Mouse (Mus musculus) adrenal gland, postnatal 36 days (tissue): Measurements from ENCODE around the gene Tbc1d2. TPM values are rescaled to one million over a fixed set of nuclear protein-coding genes. Genes with fewer than 3 reads are reported as not detected.
"Not testable (repeated sequence)": the region's sequence is repeated elsewhere in the genome, so short reads cannot be mapped to it uniquely, and the experiment has no call there.

Source experiments
- DNase-seq, 2 experiments: peaks; one replicate each; pipeline ENCODE4 v3.0.0; 2021; ENCODE audit warnings: mixed read lengths in 1 of 2
- total RNA-seq, 2 experiments: library from RNA; stranded (reverse); gene quantifications; 2 replicates each; pipeline ENCODE4 v1.2.3; 2021

Gene Tbc1d2
- total RNA-seq, 2 experiments from 2014 or later = 2.4 to 2.7 TPM

DNA sequence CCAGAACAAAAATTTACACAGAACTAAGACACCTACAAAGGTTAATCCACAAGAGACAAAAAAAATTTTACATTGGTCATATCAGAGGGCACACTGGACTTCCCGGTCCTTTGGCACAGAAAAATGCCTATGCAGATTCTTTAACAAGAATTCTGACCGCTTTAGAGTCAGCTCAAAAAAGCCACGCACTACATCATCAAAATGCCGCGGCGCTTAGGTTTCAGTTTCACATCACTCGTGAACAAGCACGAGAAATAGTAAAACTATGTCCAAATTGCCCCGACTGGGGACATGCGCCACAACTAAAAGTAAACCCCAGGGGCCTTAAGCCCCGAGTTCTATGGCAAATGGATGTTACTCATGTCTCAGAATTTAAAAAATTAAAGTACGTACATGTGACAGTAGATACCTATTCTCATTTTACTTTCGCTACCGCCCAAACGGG, 69.2 kb downstream of the Tbc1d2 start:
- DNase-seq = not testable (repeated sequence)

DNA sequence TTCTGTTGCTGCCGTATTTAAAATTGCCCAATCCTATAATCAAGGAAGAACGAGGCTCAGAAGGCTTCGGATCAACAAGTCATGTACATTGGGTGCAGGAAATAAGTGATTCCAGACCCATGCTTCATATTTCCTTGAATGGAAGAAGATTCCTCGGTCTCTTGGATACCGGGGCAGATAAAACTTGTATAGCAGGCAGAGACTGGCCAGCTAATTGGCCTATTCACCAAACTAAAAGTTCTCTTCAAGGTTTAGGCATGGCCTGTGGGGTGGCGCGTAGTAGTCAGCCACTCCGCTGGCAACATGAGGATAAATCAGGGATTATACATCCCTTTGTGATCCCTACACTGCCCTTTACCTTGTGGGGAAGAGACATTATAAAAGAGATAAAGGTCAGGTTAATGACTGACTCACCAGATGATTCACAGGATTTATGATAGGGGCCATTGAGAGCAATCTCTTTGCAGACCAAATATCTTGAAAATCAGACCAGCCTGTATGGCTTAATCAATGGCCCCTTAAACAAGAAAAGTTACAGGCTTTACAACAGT, 71.1 kb downstream of the Tbc1d2 start:
- DNase-seq = peak in 1 of 2 experiments; percentile 25

DNA sequence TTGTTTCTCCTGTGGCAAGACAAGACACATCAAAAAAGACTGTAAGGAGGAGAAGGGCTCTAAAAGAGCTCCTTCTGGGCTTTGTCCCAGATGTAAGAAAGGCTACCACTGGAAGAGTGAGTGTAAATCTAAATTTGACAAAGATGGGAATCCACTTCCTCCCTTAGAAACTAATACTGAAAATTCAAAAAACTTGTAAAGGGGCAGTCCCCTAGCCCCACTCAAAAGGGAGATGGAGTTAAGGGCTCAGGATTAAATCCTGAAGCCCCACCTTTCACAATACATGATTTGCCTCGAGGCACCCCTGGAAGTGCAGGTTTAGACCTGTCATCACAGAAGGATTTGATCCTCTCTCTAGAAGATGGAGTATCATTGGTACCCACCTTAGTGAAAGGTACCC, 71.8 kb downstream of the Tbc1d2 start:
- DNase-seq = no peak

DNA sequence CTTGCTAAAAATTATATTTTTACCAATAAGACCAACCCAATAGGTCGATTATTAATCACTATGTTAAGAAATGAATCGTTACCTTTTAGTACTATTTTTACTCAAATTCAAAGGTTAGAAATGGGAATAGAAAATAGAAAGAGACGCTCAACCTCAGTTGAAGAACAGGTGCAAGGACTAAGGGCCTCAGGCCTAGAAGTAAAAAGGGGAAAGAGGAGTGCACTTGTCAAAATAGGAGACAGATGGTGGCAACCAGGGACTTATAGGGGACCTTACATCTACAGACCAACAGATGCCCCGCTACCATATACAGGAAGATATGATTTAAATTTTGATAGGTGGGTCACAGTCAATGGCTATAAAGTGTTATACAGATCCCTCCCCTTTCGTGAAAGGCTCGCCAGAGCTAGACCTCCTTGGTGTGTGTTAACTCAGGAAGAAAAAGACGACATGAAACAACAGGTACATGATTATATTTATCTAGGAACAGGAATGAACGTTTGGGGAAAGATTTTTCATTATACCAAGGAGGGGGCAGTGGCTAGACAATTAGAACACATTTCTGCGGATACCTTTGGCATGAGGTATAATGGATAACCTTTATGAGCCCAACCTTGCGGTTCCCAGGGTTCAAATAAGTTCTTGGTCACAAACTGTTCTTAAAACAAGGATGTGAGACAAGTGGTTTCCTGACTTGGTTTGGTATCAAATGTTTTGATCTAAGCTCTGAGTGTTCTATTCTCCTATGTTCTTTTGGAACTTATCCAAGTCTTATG, 74.3 kb downstream of the Tbc1d2 start:
- not testable (repeated sequence) for DNase-seq

DNA sequence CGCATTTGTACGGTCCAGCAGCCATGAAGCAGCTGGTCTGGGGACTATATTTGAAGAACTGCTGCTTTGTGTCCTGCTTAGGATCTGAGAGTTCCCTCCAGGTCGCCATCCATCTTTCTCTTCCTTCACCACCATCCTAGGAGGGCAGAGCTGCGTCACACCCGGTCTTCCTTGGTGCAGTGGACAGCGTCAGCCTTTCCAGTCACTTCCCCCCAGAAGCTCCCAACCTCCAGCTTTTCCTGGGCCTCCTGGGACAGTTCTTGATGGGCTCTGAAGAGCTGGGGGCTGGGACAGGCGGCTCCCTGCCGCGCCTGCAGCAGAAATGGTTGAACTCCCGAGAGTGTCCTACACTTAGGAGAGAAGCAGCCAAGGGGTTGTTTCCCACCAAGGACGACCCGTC, 75.2 kb downstream of the Tbc1d2 start:
- no peak for DNase-seq

DNA sequence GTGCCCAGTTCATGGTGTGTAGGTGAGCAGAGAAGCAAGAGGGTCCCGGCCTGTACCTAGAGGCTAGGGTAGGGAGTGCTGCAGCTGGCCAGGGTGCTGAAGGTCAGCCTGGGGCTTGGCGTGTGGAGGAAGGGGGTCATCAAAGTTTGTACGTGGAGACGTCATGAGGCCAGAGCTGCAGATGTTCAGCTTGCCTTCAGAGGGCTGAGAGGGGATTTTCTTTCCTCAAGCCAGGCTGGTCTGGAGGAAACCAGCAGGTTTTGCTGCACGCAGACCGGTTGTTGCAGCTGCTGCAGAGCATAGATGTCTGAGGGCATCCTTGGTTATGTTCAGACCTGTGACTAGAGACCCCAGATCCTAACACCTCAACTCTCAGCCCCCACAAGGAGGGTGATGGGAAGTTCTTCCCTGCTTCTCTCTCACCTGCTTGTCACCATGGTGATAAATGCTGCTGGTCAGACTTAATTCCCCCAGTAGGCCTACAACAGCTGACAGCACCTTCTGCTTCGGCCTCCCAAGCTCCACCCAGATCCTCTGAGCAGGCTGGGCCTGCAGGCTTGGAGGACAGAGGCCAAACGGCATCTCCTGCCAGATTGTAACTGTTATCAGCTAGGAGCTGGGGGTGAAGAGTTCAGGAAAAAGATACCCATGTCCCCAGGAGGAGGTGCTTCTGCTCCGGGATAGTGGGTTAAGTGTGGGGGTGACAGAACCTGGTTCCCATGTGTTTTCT, 75.8 kb downstream of the Tbc1d2 start:
- DNase-seq = no peak

DNA sequence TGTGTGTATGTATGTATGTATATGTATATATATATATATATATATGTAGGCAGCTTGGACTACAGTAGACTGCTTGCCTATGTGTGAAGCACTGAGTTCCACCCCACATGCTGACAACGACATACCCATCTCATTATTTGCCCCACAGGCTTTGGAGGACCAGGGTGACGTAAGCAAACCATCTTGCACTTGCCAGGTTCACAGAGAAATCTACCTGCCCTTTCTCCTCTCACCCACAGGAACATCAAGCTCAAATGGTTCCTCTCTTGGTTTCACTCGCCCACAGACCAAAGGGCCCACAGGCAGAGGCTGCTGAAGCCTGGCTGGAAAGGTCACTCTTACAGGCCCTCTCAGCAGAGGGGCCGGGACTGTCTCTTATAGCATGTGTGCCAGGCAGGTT, 77.4 kb downstream of the Tbc1d2 start:
- no peak for DNase-seq

DNA sequence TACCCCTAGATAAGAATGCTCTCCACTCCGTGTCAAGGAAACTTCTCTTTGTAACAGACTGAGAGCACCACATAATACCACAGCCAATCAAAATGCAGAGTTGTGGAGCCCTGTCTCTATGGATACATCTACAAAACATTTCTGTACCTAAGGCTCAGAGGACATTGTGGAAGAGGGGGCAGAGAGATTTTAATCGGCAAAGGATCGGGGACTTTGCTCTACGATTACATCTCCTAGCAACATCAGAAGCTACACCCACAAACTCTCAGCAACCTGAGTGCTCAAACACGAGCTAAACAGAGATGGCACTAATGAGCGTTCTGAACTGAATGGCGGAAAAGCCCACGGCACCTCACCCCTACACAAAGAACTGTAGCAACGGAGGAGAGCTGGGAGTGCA, 78.3 kb downstream of the Tbc1d2 start:
- no peak for DNase-seq

DNA sequence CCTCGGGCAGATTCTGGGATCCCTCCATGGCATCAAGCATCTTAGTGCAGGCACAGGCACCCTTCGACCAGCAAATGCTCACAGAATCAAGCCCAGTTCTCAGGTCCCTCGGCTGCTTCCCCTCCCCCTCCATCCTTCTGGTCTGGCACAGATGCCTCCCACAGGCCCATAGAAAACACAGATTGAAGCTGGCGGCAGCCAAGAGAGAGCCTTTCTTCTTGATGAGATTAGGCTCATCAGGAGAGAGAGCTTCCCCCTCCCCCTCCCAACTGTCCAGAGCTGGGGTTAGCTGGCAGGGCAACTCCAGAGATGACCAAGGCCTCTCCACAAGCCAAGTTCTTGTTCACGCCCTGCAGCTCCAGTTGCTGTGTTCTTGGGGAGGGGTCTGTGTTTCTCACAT, 80.3 kb downstream of the Tbc1d2 start:
- DNase-seq = no peak

DNA sequence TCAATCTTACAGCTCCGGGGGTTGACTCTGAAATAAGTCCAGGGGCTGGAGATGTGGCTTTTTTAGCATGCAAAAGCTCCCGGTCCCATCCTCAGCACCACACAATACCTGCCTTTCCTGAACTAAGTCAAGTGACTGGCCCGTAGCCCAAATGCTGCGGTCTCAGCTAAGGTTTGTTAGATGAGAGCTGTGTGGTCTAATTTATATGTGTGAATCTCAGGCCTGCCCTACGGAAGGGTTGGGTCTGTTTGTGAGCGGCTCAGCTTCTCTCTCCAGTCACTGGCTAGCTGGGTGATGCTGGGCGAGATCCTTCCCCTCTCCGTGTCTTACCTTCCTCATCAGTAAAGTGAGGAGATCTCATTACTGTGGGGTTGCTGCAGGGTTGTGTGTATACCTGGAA, 81.8 kb downstream of the Tbc1d2 start:
- DNase-seq = no peak

DNA sequence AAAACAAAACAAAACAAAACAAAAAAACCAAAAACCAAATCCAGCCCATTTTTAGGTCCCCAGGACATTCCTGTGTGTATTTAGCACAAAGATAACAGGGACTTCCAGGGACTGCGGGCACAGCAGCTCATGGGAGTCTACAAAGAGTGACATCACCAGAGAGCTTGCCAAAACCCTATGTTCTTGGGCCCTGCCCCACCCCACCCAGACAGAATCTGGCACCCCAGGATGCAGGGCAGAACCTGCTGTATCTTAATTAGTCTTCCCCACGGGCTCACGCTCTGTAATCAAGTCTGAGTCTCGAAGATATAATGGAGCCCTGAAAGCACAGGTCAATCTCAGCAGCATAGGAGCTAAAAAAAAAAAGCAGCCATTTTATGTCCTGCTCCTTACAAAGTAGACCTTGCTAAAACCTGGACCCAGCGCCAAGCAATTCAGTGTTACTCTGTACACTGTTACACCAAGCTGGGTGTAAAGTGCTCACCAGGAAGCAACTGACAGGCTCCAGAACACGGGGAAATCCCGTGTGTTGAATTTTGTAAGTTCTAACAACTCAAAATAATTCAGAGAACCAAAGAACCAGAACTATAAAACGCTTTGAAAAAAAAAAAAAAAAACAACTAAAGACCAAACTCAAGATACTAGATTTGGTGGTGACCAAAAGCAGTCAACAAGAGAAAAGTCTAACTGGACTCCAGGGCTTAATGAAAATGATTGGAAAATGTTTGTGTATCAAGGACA, 82.9 kb downstream of the Tbc1d2 start:
- no peak for DNase-seq

DNA sequence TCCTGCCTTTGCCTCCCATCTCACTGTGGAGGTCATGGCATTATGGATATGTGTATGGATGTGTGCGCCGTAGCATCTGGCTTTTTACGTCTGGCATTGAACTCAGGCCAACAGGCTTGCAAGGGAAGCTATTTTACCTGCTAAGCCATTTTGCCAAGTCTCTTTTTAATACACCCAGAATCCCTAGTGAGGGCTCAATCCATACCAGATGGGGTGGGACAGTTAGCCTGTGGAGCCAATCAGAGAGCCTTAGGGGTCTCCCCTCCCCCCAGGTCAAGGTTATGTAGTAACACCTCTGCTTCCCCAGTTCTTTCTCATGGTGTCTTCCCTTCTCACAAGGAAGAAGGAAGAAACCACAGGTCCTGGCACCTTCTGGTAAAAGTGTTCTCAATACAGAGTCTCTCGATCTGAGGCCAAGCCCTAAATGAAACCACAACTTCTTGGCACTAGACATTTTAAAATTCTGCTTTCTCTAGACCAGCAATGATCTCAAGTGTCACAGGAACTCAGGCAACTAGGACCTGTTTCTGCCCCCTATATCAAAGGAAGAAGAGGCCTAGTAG, 84.5 kb downstream of the Tbc1d2 start:
- DNase-seq = no peak

DNA sequence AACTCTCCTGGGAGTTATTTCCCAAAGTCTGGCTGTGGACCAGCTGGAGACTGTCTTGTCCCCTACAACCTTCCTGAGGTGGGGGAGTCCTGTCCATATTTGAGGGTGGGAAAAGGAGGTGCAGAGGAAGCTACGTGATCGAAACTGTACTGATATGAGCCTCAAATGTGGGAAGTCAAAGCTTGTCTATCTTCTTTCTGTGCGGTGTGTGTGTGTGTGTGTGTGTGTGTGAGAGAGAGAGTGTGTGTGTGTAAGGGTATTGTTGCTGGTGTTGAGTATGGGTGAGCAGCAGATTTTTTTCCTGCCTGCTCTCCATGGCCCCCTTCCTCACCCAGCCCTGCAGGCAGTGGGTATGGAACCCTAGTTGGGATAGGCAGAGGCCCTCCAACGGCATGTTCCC, 85.8 kb downstream of the Tbc1d2 start:
- no peak for DNase-seq

DNA sequence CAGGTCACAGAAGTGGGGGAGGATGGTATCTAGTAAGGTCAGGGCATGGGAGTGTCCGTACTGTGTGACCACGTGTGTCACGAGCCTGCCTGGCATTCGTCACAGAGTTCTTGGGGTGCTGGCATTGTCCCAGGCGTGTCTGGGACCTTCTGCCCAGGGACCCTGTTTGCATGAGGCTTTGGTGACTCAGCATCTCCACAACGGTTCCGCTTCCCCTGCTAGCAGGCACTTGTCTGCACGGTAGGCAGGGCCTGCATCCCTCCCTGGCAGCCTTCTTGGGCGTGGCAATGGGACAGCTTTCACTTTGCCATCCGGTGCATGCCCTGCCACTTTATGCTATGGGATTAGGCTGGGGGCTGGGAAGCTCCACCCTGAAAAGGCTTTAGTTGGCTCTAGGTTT, 86.2 kb downstream of the Tbc1d2 start:
- DNase-seq = peak; percentile 54 to 62

DNA sequence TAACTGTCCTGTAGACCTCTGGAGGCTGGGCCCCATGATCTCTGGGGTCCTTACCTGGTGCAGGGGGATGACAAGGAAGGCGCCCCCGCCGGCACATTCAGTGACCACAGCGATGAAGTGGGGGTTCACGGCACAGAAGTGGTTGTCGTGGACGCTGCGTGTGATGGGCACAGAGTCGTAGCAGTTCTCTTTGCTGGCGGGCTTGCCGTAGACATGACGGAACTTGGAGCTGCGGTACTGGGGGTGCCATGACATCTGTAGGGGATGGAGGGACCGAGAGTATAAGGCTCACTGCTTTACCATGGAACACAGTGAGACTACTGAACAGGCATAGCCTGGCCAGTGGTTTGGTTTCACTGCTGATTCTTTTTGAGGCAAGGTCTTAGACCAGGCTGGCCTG, 87.2 kb downstream of the Tbc1d2 start:
- DNase-seq = no peak

DNA sequence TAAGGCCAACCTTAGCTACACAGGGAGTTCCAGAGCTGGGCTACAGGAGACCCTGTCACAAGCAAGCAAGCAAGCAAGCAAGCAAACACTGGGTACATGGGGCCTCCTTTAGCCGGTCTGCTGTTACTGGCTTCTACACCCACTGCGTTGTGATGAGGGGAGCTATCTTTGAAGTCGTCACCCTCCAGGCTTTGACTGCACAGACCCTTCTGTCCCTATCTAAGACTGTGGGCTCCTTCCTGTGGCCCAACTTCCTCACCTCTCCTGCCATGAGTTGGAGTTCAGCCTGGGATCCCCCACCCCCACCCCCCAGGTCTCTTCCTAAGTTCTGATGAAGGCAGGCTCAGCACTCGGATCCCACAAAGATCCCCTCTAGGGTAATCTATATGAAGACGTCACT, 88.0 kb downstream of the Tbc1d2 start:
- DNase-seq = no peak

DNA sequence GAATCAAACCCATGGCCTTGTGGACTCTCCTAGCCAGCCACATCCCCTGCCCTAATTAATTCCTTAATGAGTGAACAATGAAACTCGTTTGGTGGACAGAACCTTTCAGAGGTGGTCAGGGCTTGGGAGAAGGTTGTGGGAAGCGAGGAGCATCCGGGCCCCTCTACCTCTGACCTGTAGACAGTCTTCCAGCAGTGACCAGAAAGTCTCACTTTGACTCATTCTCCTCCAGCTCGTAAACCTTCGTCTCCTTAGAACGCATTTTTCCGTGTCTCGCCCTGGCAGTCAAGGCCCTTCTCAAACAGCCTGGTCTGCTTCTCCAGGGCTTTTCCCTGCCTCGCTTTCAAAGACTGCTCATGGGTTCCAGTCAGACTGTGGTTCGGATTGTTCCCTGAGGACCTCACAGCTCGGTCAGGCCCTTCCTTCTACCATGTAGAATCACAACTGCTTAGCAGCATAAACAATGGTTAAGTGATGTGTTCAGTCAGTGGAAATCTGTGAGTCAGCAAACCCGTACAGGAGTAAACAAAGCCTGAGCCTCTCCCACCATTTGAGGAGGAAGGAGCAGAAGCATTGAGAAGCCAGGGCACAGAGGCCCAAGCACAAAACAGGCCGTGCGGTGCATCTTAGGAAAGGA, 89.8 kb downstream of the Tbc1d2 start:
- no peak for DNase-seq

DNA sequence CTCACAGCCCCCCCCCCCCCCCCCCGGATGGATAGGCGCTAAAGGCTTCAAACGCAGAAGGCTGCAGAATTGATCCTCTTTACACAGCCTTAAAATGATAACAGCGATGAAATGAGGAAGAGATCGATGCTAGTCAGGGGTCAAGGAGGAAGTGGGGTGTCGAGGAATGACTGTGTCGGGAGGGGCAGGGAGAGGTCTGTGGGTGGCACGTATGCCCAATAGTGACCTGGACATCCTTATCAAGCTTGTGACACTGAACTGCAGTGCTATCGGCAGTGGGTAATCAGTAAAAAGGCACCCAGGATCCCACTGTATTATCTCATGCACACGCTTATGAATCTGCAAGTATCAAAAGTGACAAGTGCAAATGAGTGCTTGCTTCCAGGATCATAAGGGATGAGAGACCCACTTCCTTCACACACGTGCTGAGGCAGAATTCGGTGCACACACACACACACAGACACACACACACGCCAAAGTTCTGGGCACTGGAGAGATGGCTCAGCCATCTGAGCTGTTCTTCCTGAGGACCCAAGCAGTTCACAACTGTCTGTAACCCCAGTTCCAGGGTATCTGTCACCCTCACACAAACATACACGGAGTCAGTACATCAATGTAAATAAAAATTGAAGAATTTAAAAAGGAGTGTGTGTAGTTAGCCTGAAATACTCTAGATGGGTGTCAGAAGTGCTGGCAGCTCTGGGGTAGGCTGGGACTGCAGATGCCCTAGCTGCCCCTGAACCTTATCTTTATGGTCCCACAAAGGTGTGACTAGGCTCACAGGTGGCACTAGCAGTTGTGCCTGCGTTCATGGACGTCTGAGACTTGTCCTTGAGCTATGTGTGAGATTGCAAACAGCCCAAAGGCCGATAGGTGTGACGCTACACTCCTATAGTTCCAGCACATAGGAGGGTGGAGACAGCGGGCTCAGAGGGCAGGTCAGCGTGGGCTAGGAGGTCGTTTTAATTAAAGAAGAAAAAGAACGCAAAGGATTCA, 91.0 kb downstream of the Tbc1d2 start:
- DNase-seq = no peak

DNA sequence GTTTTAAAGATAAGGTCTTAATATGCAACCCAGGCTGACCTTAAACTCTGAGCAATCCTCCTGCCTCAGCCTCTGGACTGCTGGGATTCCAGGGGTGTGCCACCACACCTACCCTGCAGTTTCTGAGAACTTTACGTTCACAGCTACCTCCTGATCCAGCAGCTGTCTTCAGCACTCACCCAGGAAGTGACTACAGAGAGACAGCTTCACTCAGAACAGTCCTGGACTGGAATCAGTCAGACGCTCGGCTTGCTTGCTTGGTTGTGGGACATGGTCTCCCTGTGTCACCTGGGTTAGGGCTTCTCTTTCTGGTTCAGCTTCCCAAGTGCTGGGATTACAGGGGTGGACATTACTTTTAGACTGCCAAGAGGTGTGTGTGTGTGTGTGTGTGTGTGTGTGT, 93.1 kb downstream of the Tbc1d2 start:
- DNase-seq = no peak

DNA sequence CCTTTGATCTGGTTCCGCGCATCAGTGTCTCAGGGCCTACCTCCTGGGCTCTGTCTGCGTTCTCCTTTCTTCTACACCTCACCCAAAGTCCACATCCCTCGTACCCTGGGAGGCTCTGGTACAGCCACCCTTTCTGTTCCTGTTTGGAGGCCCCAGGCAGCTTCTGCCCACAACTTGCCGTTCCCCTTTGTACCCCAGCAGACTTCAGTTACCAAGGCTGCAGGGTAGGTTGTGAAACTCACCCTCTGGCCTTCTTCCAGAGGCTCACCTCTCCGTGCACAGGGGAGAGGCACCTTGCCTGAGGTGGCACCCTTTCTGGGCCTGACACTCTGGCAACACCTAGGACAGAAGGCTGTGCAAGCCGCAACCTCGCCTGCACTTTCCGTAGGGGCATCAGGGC, 94.2 kb downstream of the Tbc1d2 start:
- DNase-seq = no peak
